Comparison of ENCODE assay signal across 8 mouse cellular contexts in the genomic region with DNA sequence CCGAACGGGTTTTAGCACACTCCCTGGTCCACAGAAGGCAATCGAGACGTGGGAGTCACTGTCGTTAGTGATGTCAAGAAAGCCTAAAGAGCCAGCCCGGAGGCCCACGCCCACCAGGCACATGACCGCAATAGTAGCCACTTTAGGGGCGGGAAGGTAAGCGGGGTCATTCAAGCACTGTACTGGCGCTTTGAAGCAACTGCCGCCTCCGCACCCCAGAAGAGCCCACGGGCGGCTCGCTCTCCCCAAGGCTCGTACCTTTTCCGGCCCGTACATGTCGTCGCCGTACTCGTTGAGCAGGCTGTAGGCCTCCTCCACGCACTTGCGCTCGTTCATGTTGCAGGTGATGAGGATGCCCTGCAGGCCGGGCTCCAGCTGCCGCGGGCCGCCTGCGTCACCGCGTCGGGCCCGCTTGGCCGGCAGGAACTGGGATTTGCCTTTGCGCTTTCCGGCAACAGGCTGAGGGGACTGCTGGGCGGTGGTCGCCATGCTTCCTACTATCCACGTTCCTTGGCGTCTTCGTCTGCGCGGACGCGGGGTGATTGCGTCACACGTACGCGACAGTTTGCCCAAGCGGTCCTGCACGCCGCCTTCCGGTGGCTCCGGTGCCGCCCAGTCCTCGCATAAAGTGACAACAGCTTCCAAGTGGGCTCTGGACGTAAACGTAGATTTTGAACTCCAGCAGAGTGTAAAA. TPM values are rescaled to one million over a fixed set of nuclear protein-coding genes. Genes with fewer than 3 reads are reported as not detected.
A peak's percentile ranks its signal among the peaks of the same experiment; 100 is the strongest.
DNase-seq lines count a peak whose midpoint lies in the region; ATAC-seq lines count a peak whose summit lies in the region.

A gene (minus strand): TSS at position 546 of the 694 bp plus-strand sequence.

- DNase-seq in CD4-positive, CD25-positive, alpha-beta regulatory T cell, adult 2 months (ENCODE audit: low read depth, low spot score), result peak; percentile 97
- DNase-seq in fat pad, adult 2 months (ENCODE audit: extremely low read depth, low read depth, low spot score), result peak; percentile 19
- DNase-seq in kidney, postnatal 10 days, result peak; percentile 98
- peak; percentile 79 to 90 for DNase-seq in natural killer cell, adult 2 months (ENCODE audit: low spot score in 2 of 2)

- H3K4me1 ChIP-seq in brown adipose tissue, adult 24 weeks (ENCODE audit: control insufficient read depth, insufficient read depth, insufficient read length, low read length), result peaks cover 2% of the 10 kb centered on the region
- H3K4me1 ChIP-seq in heart, embryonic 13.5 days, result peaks cover 12% of the 10 kb centered on the region
- H3K4me1 ChIP-seq in liver, embryonic 12.5 days, result peaks cover 14% of the 10 kb centered on the region
- peaks cover 3% of the 10 kb centered on the region; the same call in 1 of the 2 replicates for H3K4me1 ChIP-seq in stomach, embryonic 15.5 days

- H3K36me3 ChIP-seq in heart, embryonic 13.5 days, result peaks cover 36% of the 10 kb centered on the region
- peaks cover 37% of the 10 kb centered on the region for H3K36me3 ChIP-seq in liver, embryonic 12.5 days
- H3K36me3 ChIP-seq in stomach, embryonic 15.5 days, result peaks cover 28% of the 10 kb centered on the region

- H3K4me2 ChIP-seq in heart, embryonic 13.5 days, result peak within 1 kb of the TSS; percentile 86
- peak within 1 kb of the TSS; percentile 86 for H3K4me2 ChIP-seq in liver, embryonic 12.5 days
- H3K4me2 ChIP-seq in stomach, embryonic 15.5 days, result peak within 1 kb of the TSS; percentile 78

- H3K27me3 ChIP-seq in heart, embryonic 13.5 days (replicated peaks), result peaks cover 6% of the 10 kb centered on the region; the same call in 1 of the 2 replicates
- peaks cover 5% of the 10 kb centered on the region; the same call in 1 of the 2 replicates for H3K27me3 ChIP-seq in liver, embryonic 12.5 days (replicated peaks)
- H3K27me3 ChIP-seq in stomach, embryonic 15.5 days (replicated peaks), result no peaks in the 10 kb centered on the region

- peak within 1 kb of the TSS; percentile 92 for H3K4me3 ChIP-seq in brown adipose tissue, adult 24 weeks (ENCODE audit: insufficient read depth, low read depth, low read length)
- H3K4me3 ChIP-seq in heart, embryonic 13.5 days, result peak within 1 kb of the TSS; percentile 97
- H3K4me3 ChIP-seq in liver, embryonic 12.5 days, result peak within 1 kb of the TSS; percentile 95
- peak within 1 kb of the TSS; percentile 96 for H3K4me3 ChIP-seq in stomach, embryonic 15.5 days (replicated peaks)

- ATAC-seq in heart, embryonic 13.5 days (ENCODE audit: extremely low read depth, insufficient number of reproducible peaks, low FRiP score, low TSS enrichment), result peak; percentile 79; the same call in 1 of the 2 replicates
- peak; percentile 91 for ATAC-seq in liver, embryonic 12.5 days
- ATAC-seq in stomach, embryonic 15.5 days (ENCODE audit: insufficient read depth, low FRiP score, low read depth), result peak; percentile 93

- under 1% methylated on average over 60 of the region's 60 CpGs for WGBS in heart, embryonic 13.5 days
- under 1% methylated on average over 60 of the region's 60 CpGs for WGBS in liver, embryonic 12.5 days (ENCODE audit: insufficient replicate concordance)
- under 1% methylated on average over 60 of the region's 60 CpGs for WGBS in stomach, embryonic 15.5 days

- H3K27ac ChIP-seq in brown adipose tissue, adult 24 weeks (replicated peaks; ENCODE audit: low read depth, low read length), result peak within 1 kb of the TSS; percentile 44
- H3K27ac ChIP-seq in heart, embryonic 13.5 days (replicated peaks), result peak within 1 kb of the TSS; percentile 68
- H3K27ac ChIP-seq in liver, embryonic 12.5 days, result peak within 1 kb of the TSS; percentile 70
- peak within 1 kb of the TSS; percentile 44; the same call in 1 of the 2 replicates for H3K27ac ChIP-seq in stomach, embryonic 15.5 days

- peak within 1 kb of the TSS; percentile 95 for H3K9ac ChIP-seq in heart, embryonic 13.5 days
- H3K9ac ChIP-seq in liver, embryonic 12.5 days, result peak within 1 kb of the TSS; percentile 84
- peak within 1 kb of the TSS; percentile 64 for H3K9ac ChIP-seq in stomach, embryonic 15.5 days

- H3K9me3 ChIP-seq in heart, embryonic 13.5 days, result no peaks in the 10 kb centered on the region
- H3K9me3 ChIP-seq in liver, embryonic 12.5 days (replicated peaks), result no peaks in the 10 kb centered on the region
- no peaks in the 10 kb centered on the region for H3K9me3 ChIP-seq in stomach, embryonic 15.5 days

RNA-seq across cellular contexts. Expression of the gene that starts here (rescaled TPM):
- polyA plus RNA-seq in brown adipose tissue, adult 24 weeks (2012; ENCODE audit: insufficient read depth, insufficient read length, missing spikeins), result 14.5 and 16.7 TPM in 2 replicates
- polyA plus RNA-seq in heart, embryonic 13.5 days (2015; fragmentation: Nextera tagmentation; extraction: Ambion mirVana), result 50.1 and 50.3 TPM in 2 replicates
- 51.4 and 52.8 TPM in 2 replicates for polyA plus RNA-seq in liver, embryonic 12.5 days (2016; fragmentation: Nextera tagmentation; extraction: Ambion mirVana)
- 64.4 and 65.8 TPM in 2 replicates for polyA plus RNA-seq in stomach, embryonic 15.5 days (2015; fragmentation: Nextera tagmentation; extraction: Ambion mirVana)

Comparison
In these comparisons a context has a peak if more than half of its experiments do, and no peak if none do; other contexts are left out.
1. Peak in every context shown above with its lines: DNase-seq, ATAC-seq, H3K4me3 ChIP-seq and H3K27ac ChIP-seq.
2. DNase-seq: peak in every context shown above with its lines; median percentile 98 in kidney, postnatal 10 days; 97 in CD4-positive, CD25-positive, alpha-beta regulatory T cell, adult 2 months; 84 in natural killer cell, adult 2 months; 19 in fat pad, adult 2 months.